Mouse (Mus musculus) CH12.LX (cell line): ENCODE results near the gene Clmn. TPM values are rescaled to one million over a fixed set of nuclear protein-coding genes. Genes with fewer than 3 reads are reported as not detected.

Experiments used
- DNase-seq: peaks from one replicate; pipeline ENCODE4 v3.0.0-alpha.2; 2013; ENCODE audit errors: extremely low read depth
- H3K27ac ChIP-seq: 2 replicates; pipeline ENCODE4 v1.5.1; 2012; ENCODE audit warnings: low read depth, mild to moderate bottlenecking, control low read depth, moderate library complexity; ENCODE audit not compliant: insufficient read depth
- H3K27me3 ChIP-seq: replicated peaks from 2 replicates; pipeline ENCODE3; 2012; ENCODE audit warnings: inconsistent platforms
- H3K36me3 ChIP-seq, 2 experiments: replicated peaks in 1 of 2; 2 replicates each; pipeline versions ENCODE3 to v1.6.1; 2012; ENCODE audit warnings: inconsistent platforms in 1 of 2, low read length in 1 of 2, mild to moderate bottlenecking in 1 of 2, mixed read lengths in 1 of 2, moderate library complexity in 1 of 2; ENCODE audit not compliant: control insufficient read depth in 1 of 2, insufficient read depth in 1 of 2
- H3K4me1 ChIP-seq, 2 experiments: 2 replicates each; pipeline ENCODE4 v1.6.1; 2012; ENCODE audit warnings: inconsistent platforms in 1 of 2, moderate library complexity in 1 of 2; ENCODE audit not compliant: insufficient read depth in 2 of 2, control insufficient read depth in 1 of 2
- H3K4me2 ChIP-seq: 2 replicates; pipeline ENCODE4 v1.6.1; 2012; ENCODE audit warnings: low read depth, mild to moderate bottlenecking, control low read depth; ENCODE audit not compliant: poor library complexity, insufficient read depth, severe bottlenecking
- H3K4me3 ChIP-seq, 3 experiments: fragments of 150-350 bp in 1 of 3; sonication (generic) in 1 of 3; replicated peaks in 1 of 3; 2 replicates each; pipeline versions ENCODE3 to v1.5.1; 2011 to 2012; ENCODE audit warnings: low read depth in 2 of 3, low read length in 2 of 3, mild to moderate bottlenecking in 2 of 3, moderate library complexity in 2 of 3, control low read depth in 1 of 3, improper control_type of control experiment in 1 of 3, inconsistent platforms in 1 of 3, mixed read lengths in 1 of 3; ENCODE audit not compliant: poor library complexity in 1 of 3
- H3K79me2 ChIP-seq: replicated peaks from 2 replicates; pipeline ENCODE4 v1.6.1; 2012; ENCODE audit warnings: mild to moderate bottlenecking, moderate library complexity; ENCODE audit not compliant: control insufficient read depth, poor library complexity, insufficient read depth, severe bottlenecking; ENCODE audit errors: extremely low read depth
- H3K9ac ChIP-seq: 2 replicates; pipeline ENCODE4 v1.6.1; 2012; ENCODE audit warnings: low read depth, mild to moderate bottlenecking, control low read depth, moderate library complexity; ENCODE audit not compliant: insufficient read depth
- H3K9me3 ChIP-seq: replicated peaks from 2 replicates; pipeline ENCODE3; 2012; ENCODE audit warnings: low read length, inconsistent platforms, mixed read lengths
- E2F4 ChIP-seq: IDR thresholded peaks from 2 replicates; pipeline ENCODE4 v1.6.1; 2011; ENCODE audit warnings: low read depth, low read length, improper control_type of control experiment; ENCODE audit not compliant: insufficient replicate concordance
- ELF1 ChIP-seq: IDR thresholded peaks from 2 replicates; pipeline ENCODE4 v1.6.1; 2014; ENCODE audit warnings: low read depth, mild to moderate bottlenecking, inconsistent platforms, low read length, improper control_type of control experiment
- ETS1 ChIP-seq: conservative IDR thresholded peaks from 2 replicates; pipeline ENCODE4 v1.6.1; 2012; ENCODE audit warnings: low read depth, mild to moderate bottlenecking, inconsistent platforms, low read length, improper control_type of control experiment, moderate library complexity
- HCFC1 ChIP-seq: IDR thresholded peaks from 2 replicates; pipeline ENCODE4 v1.6.1; 2012; ENCODE audit warnings: low read depth, mild to moderate bottlenecking, inconsistent platforms, low read length, improper control_type of control experiment
- JUND ChIP-seq: conservative IDR thresholded peaks from 2 replicates; pipeline ENCODE4 v1.6.1; 2011; ENCODE audit warnings: low read depth, low read length, improper control_type of control experiment
- MAZ ChIP-seq: IDR thresholded peaks from 2 replicates; pipeline ENCODE4 v1.6.1; 2012; ENCODE audit warnings: low read depth, mild to moderate bottlenecking, inconsistent platforms, low read length, improper control_type of control experiment, moderate library complexity
- MEF2A ChIP-seq: IDR thresholded peaks from 2 replicates; pipeline ENCODE4 v1.6.1; 2014; ENCODE audit warnings: low read depth, mild to moderate bottlenecking, inconsistent platforms, low read length, improper control_type of control experiment, borderline replicate concordance
- NELFE ChIP-seq: IDR thresholded peaks from 2 replicates; pipeline ENCODE4 v1.6.1; 2011; ENCODE audit warnings: low read depth, low read length, improper control_type of control experiment
- PAX5 ChIP-seq: IDR thresholded peaks from 2 replicates; pipeline ENCODE4 v1.6.1; 2012; ENCODE audit warnings: low read length, inconsistent platforms, mixed read lengths
- POLR2AphosphoS2 ChIP-seq: IDR thresholded peaks from 2 replicates; pipeline ENCODE4 v1.6.1; 2011; ENCODE audit warnings: low read depth, low read length, improper control_type of control experiment
- RAD21 ChIP-seq: IDR thresholded peaks from 2 replicates; pipeline ENCODE4 v1.6.1; 2011; ENCODE audit warnings: low read depth, mild to moderate bottlenecking, low read length, improper control_type of control experiment, moderate library complexity
- TBP ChIP-seq: conservative IDR thresholded peaks from 2 replicates; pipeline ENCODE4 v1.6.1; 2011; ENCODE audit warnings: low read depth, low read length, improper control_type of control experiment
- TCF12 ChIP-seq: IDR thresholded peaks from 2 replicates; pipeline ENCODE4 v1.6.1; 2014; ENCODE audit warnings: low read depth, mild to moderate bottlenecking, inconsistent platforms, low read length, improper control_type of control experiment
- UBTF ChIP-seq: IDR thresholded peaks from 2 replicates; pipeline ENCODE4 v1.6.1; 2012; ENCODE audit warnings: low read depth, mild to moderate bottlenecking, inconsistent platforms, low read length, improper control_type of control experiment, moderate library complexity
- USF1 ChIP-seq: IDR thresholded peaks from 2 replicates; pipeline ENCODE4 v1.6.1; 2014; ENCODE audit warnings: low read depth, mild to moderate bottlenecking, inconsistent platforms, low read length, improper control_type of control experiment
- dilution Hi-C: fragments of 300-500 bp; cut with MboI; formaldehyde crosslinking; loops from 2 replicates; pipeline ENCODE4 v1.14.3; 2020; ENCODE audit warnings: low sequenced_read_pairs; ENCODE audit not compliant: extremely low pct_unique_long_range_greater_than_20kb, extremely low pct_ligation_motif_present
- in situ Hi-C: fragments of 300-500 bp; cut with MboI; formaldehyde crosslinking; loops from 3 replicates; pipeline ENCODE4 v1.14.3; 2019; ENCODE audit warnings: low sequenced_read_pairs, low pct_ligation_motif_present, low pct_unique_long_range_greater_than_20kb, mixed read lengths
- polyA plus RNA-seq: library from polyadenylated mRNA; unstranded; fragments of >175 nt; gene quantifications from 2 replicates; pipeline ENCODE4 v1.2.1, GENCODE M21; 2012; ENCODE audit warnings: low read depth; ENCODE audit not compliant: insufficient read length
- total RNA-seq, 2 experiments: library from RNA; depleted of rRNA; stranded (reverse); fragments of 300-350 nt in 1 of 2; fragments of >200 nt in 1 of 2; gene quantifications; 2 replicates each; pipeline ENCODE4 v1.2.3; 2012 to 2014

Clmn gene
- total and polyA plus RNA-seq, 3 experiments, result not detected

DNA sequence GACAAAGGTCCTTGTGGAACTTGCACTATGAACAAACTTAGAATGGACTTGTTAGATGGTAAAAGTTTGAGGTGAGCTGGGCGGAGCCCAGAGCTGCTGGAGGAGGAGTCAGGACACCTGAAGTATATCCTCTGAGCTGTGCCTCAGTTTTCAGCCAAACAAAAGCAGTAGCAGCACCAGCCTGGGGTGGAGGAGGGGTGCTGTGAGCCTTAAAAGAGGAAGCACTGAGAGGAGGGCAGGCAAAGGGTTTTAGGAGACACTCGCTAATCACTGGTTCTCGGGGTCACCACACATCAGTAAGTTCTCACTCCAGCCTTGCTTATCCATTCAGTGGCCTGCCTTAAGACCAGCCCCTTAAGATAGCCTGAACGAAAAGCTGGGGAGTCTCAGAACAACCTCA is 30.1 kb downstream of the Clmn start:
- no peak for DNase-seq
- Histone ChIP-seq H3K9me3 (no peaks in the 10 kb centered on the region), H3K4me1 (no peaks in the 10 kb centered on the region), H3K4me3 (no peak overlapping the region), H3K4me2 (no peak overlapping the region), H3K27ac (no peak overlapping the region), H3K27me3 (peaks cover 88% of the 10 kb centered on the region), H3K36me3 (no peaks in the 10 kb centered on the region)
- in situ Hi-C loops, result no loop called here
- dilution Hi-C loops, result no loop called here
- TF ChIP-seq TCF12 (no peak), HCFC1 (no peak), ELF1 (no peak), MAZ (no peak), RAD21 (no peak), USF1 (no peak), UBTF (no peak), NELFE (no peak), JUND (no peak), MEF2A (no peak), TBP (no peak), POLR2AphosphoS2 (no peak), ETS1 (no peak), PAX5 (no peak)
- TF ChIP-seq, all 38 proteins: peak for 0
- no peaks in the 10 kb centered on the region for H3K79me2 ChIP-seq
- H3K9ac ChIP-seq, result no peak overlapping the region

GRCm38 (mm10) chr12:104830666-104831435 is 34.0 kb downstream of the Clmn start:
- no peak overlapping the region for H3K4me2 ChIP-seq
- in situ Hi-C loops (no loop called here), dilution Hi-C loops (no loop called here)
- no peaks in the 10 kb centered on the region for H3K4me1 ChIP-seq
- no peak overlapping the region for H3K27ac ChIP-seq
- H3K9me3 ChIP-seq, result peaks cover 2% of the 10 kb centered on the region
- no peak for DNase-seq
- no peaks in the 10 kb centered on the region for H3K36me3 ChIP-seq
- H3K9ac ChIP-seq, result no peak overlapping the region
- H3K4me3 ChIP-seq, result no peak overlapping the region
- peaks cover 76% of the 10 kb centered on the region for H3K27me3 ChIP-seq
- TF ChIP-seq E2F4, result no peak
- H3K79me2 ChIP-seq, result no peaks in the 10 kb centered on the region
